In genomic region chr12:107927961-107928431, GRCm38 (mm10) we compare ENCODE assay signal across 11 mouse cellular contexts.
DNase-seq lines count a peak whose midpoint lies in the region; ATAC-seq lines count a peak whose summit lies in the region.
"Had no signal": no experiment of that assay in that cellular context is flagged by ENCODE, and none has a peak within 500 bp of the region (broad histone marks: within the 10 kb centered on the region; RNA-seq: fewer than 3 reads in every experiment).

No protein-coding gene starts in this region.

- 50% methylated on average over 10 of the region's 10 CpGs for WGBS in heart, embryonic 11.5 days (ENCODE audit: insufficient replicate concordance)
- 55% methylated on average over 10 of the region's 10 CpGs for WGBS in hindbrain, embryonic 11.5 days
- WGBS in midbrain, embryonic 12.5 days: 49% methylated on average over 10 of the region's 10 CpGs

- no peak overlapping the region for H3K27ac ChIP-seq in heart, embryonic 11.5 days (ENCODE audit: low read depth, low read length)
- H3K27ac ChIP-seq in hindbrain, embryonic 11.5 days (ENCODE audit: low read depth, low read length): peak overlapping the region; percentile 67
- peak overlapping the region; percentile 78 for H3K27ac ChIP-seq in midbrain, embryonic 12.5 days (replicated peaks)

- ATAC-seq in heart, embryonic 11.5 days (replicated peaks; ENCODE audit: insufficient number of reproducible peaks, low FRiP score, low TSS enrichment): no peak; the same call in 1 of the 2 replicates
- ATAC-seq in CD4-positive, CD25-positive, alpha-beta regulatory T cell, adult 4 months: peak; percentile 68
- peak; percentile 77 for ATAC-seq in hindbrain, embryonic 11.5 days (ENCODE audit: low FRiP score)
- peak; percentile 73 for ATAC-seq in midbrain, embryonic 12.5 days (ENCODE audit: low FRiP score, low read depth)

- no peaks in the 10 kb centered on the region for H3K27me3 ChIP-seq in heart, embryonic 11.5 days (ENCODE audit: control insufficient read depth, insufficient read depth, low read length)
- no peaks in the 10 kb centered on the region for H3K27me3 ChIP-seq in hindbrain, embryonic 11.5 days (ENCODE audit: control insufficient read depth, insufficient read depth, low read length)
- no peaks in the 10 kb centered on the region for H3K27me3 ChIP-seq in midbrain, embryonic 12.5 days
- H3K27me3 ChIP-seq: CH12.LX had no signal

- H3K36me3 ChIP-seq in heart, embryonic 11.5 days (ENCODE audit: control insufficient read depth, insufficient read depth, low read length): no peaks in the 10 kb centered on the region
- H3K36me3 ChIP-seq in hindbrain, embryonic 11.5 days (ENCODE audit: control insufficient read depth, insufficient read depth, low read length): no peaks in the 10 kb centered on the region
- no peaks in the 10 kb centered on the region for H3K36me3 ChIP-seq in midbrain, embryonic 12.5 days

- H3K4me1 ChIP-seq in heart, embryonic 11.5 days (ENCODE audit: control insufficient read depth, insufficient read depth, low read length): peaks cover 40% of the 10 kb centered on the region
- H3K4me1 ChIP-seq in hindbrain, embryonic 11.5 days (replicated peaks; ENCODE audit: control insufficient read depth, insufficient read depth, low read length): peaks cover 5% of the 10 kb centered on the region; the same call in 1 of the 2 replicates
- H3K4me1 ChIP-seq in midbrain, embryonic 12.5 days: peaks cover 85% of the 10 kb centered on the region

- H3K9me3 ChIP-seq in heart, embryonic 11.5 days (replicated peaks; ENCODE audit: control insufficient read depth, low read length): no peaks in the 10 kb centered on the region
- no peaks in the 10 kb centered on the region for H3K9me3 ChIP-seq in hindbrain, embryonic 11.5 days (ENCODE audit: control insufficient read depth, low read length)
- H3K9me3 ChIP-seq in midbrain, embryonic 12.5 days: no peaks in the 10 kb centered on the region

- no peak for DNase-seq in heart, postnatal 36 days
- peak; percentile 48 for DNase-seq in hindbrain, embryonic 11.5 days (ENCODE audit: low spot score)
- DNase-seq in adrenal gland, postnatal 4 days (ENCODE audit: low spot score in 2 of 2): no peak
- DNase-seq in urinary bladder, postnatal 25 days (ENCODE audit: low spot score): no peak
- no peak for DNase-seq in spleen, postnatal 10 days (ENCODE audit: low spot score in 2 of 2)
- DNase-seq: cerebellum, adult 9-11 months had no signal

- H3K4me3 ChIP-seq in heart, embryonic 11.5 days (ENCODE audit: low read depth, low read length): no peak overlapping the region
- H3K4me3 ChIP-seq in hindbrain, embryonic 11.5 days (ENCODE audit: low read depth, low read length): no peak overlapping the region
- no peak overlapping the region for H3K4me3 ChIP-seq in midbrain, embryonic 12.5 days

- H3K9ac ChIP-seq in heart, embryonic 11.5 days (ENCODE audit: low read depth, low read length): no peak overlapping the region
- H3K9ac ChIP-seq in hindbrain, embryonic 11.5 days (ENCODE audit: low read depth, low read length): no peak overlapping the region
- H3K9ac ChIP-seq in midbrain, embryonic 12.5 days (replicated peaks): no peak overlapping the region; the same call in 1 of the 2 replicates

- H3K4me2 ChIP-seq in heart, embryonic 11.5 days: peak overlapping the region; percentile 40
- H3K4me2 ChIP-seq in hindbrain, embryonic 11.5 days (replicated peaks; ENCODE audit: low read depth, low read length): peak overlapping the region; percentile 2; the same call in 1 of the 2 replicates
- peak overlapping the region; percentile 38 for H3K4me2 ChIP-seq in midbrain, embryonic 12.5 days (replicated peaks)
- H3K4me2 ChIP-seq: liver, embryonic 11.5 days had no signal

- intact Hi-C loops in heart, postnatal 36 days (cut with DNase I): no loop called here
